Mouse (Mus musculus) hindbrain, embryonic 14.5 days (tissue): ENCODE measurements around the gene Nipsnap2. TPM values are rescaled to one million over a fixed set of nuclear protein-coding genes. Genes with fewer than 3 reads are reported as not detected.
A peak's percentile ranks its signal among the peaks of the same experiment; 100 is the strongest.
"Not testable (repeated sequence)": the region's sequence is repeated elsewhere in the genome, so short reads cannot be mapped to it uniquely, and the experiment has no call there.

Experiments used
- ATAC-seq: fragments of 200-750 bp; cut with Nextera tagmentation; 2 replicates; pipeline ENCODE4 v1.8.0; 2017; ENCODE audit warnings: moderate number of reproducible peaks, mild to moderate bottlenecking, moderate TSS enrichment, moderate library complexity; ENCODE audit not compliant: low FRiP score
- DNase-seq: peaks from one replicate; pipeline ENCODE4 v3.0.0-alpha.2; 2015; ENCODE audit warnings: low spot score
- H3K27ac ChIP-seq: fragments of 300-500 bp; sonication (generic); 2 replicates; pipeline ENCODE4 v1.5.1; 2014; ENCODE audit warnings: mild to moderate bottlenecking, moderate library complexity
- H3K27me3 ChIP-seq: fragments of 300-500 bp; sonication (generic); 2 replicates; pipeline ENCODE4 v1.6.1; 2014; ENCODE audit warnings: mild to moderate bottlenecking, low read length, mixed read lengths; ENCODE audit not compliant: control insufficient read depth, insufficient read depth
- H3K36me3 ChIP-seq: fragments of 300-500 bp; sonication (generic); replicated peaks from 2 replicates; pipeline ENCODE4 v1.6.1; 2014; ENCODE audit not compliant: control insufficient read depth, insufficient read depth
- H3K4me1 ChIP-seq: fragments of 300-500 bp; sonication (generic); replicated peaks from 2 replicates; pipeline ENCODE4 v1.6.1; 2014; ENCODE audit warnings: antibody characterized with exemption, low read length, mixed read lengths; ENCODE audit not compliant: control insufficient read depth, insufficient read depth
- H3K4me2 ChIP-seq: fragments of 300-500 bp; sonication (generic); replicated peaks from 2 replicates; pipeline ENCODE4 v1.6.1; 2014; ENCODE audit warnings: mild to moderate bottlenecking, moderate library complexity
- H3K4me3 ChIP-seq: fragments of 300-500 bp; sonication (generic); replicated peaks from 2 replicates; pipeline ENCODE4 v1.5.1; 2014; ENCODE audit warnings: mild to moderate bottlenecking, low read length
- H3K9ac ChIP-seq: fragments of 300-500 bp; sonication (generic); 2 replicates; pipeline ENCODE4 v1.6.1; 2014
- H3K9me3 ChIP-seq: fragments of 300-500 bp; sonication (generic); 2 replicates; pipeline ENCODE4 v1.6.1; 2016; ENCODE audit warnings: low read length; ENCODE audit not compliant: control insufficient read depth
- WGBS: fragments of 180-500 bp; shearing (Covaris S2); extraction: QIAGEN DNeasy Blood & Tissue Kit; methylation state at CpG from one replicate; pipeline ENCODE4 v1.1.7; 2014; 5-methylcytosine and 5-hydroxymethylcytosine counted together
- polyA plus RNA-seq: library from polyadenylated mRNA; unstranded; fragments of >200 nt; fragmentation: Nextera tagmentation; extraction: Ambion mirVana; gene quantifications from 2 replicates; pipeline ENCODE4 v1.2.1, GENCODE M21; 2014

Nipsnap2 gene
- polyA plus RNA-seq, 1 experiment from 2014 or later: 89.1 TPM

DNA sequence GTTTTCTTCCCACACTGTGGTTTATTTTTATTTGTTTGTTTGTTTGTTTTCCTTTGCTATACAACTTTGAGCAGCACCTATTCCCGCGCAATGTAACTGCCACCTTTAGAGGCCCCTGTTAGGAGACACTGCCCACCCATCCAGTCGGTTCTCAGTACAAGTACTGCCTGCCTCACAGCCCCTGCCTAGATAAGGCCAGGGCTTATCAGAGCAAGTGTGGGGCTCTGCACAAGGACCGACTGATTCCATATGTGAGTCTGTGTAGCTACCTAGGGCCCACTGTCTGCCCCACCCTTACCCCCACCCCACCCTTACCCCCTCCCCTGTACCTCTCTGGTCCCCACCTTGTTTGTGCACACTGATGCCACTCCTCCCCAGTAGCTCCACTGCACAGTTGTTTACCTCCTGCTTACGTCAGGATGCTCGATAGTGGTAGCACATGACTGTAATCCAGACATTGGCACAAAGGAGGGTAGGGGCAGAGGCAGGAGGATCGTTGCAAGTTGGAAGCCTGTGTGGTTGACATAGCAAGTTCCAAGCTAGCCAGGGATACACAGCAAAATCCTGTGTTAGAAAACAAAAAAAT lies 18.1 kb downstream of the Nipsnap2 start:
- DNase-seq: no peak
- Histone ChIP-seq H3K4me3 (no peak overlapping the region), H3K27ac (no peak overlapping the region), H3K4me1 (no peaks in the 10 kb centered on the region), H3K4me2 (no peak overlapping the region), H3K9me3 (no peaks in the 10 kb centered on the region), H3K27me3 (no peaks in the 10 kb centered on the region), H3K36me3 (peaks cover 48% of the 10 kb centered on the region), H3K9ac (no peak overlapping the region)
- ATAC-seq: no peak
- WGBS: 93% methylated on average over 7 of the region's 7 CpGs

GRCm38 (mm10) chr5:129744050-129744449 lies 19.2 kb downstream of the Nipsnap2 start:
- peaks cover 56% of the 10 kb centered on the region for H3K36me3 ChIP-seq

DNA sequence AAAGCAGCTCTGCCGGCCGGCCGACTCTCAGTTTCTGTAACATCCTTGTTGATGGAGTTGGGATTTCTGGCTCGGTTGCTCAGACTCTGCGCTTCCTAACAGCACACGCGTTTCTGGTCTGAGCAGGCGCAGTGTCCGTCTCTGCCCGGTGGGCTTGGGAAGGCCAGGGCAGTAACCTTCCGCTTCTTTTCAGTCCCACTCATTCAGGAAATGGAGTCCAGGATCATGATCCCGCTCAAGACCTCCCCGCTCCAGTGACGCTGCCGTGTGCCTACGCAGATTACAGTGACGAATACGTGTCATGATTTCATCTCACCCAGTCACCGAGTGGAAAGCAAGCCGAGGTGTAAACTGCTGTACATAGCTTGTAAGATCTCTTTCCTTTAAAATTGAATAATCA lies 32.0 kb downstream of the Nipsnap2 start:
- no peaks in the 10 kb centered on the region for H3K9me3 ChIP-seq
- ATAC-seq: no peak
- no peaks in the 10 kb centered on the region for H3K27me3 ChIP-seq
- no peak overlapping the region for H3K4me3 ChIP-seq
- no peak overlapping the region for H3K27ac ChIP-seq
- H3K9ac ChIP-seq: no peak overlapping the region
- no peak overlapping the region for H3K4me2 ChIP-seq
- no peak for DNase-seq
- H3K36me3 ChIP-seq: peaks cover 61% of the 10 kb centered on the region
- H3K4me1 ChIP-seq: 0 out of 2 replicates have a peak, but pooled peaks cover 5% of the 10 kb centered on the region
- 96% methylated on average over 20 of the region's 20 CpGs for WGBS

More at GRCm38 (mm10) chr5:129744050-129744449, 19.2 kb downstream of the Nipsnap2 start:
- 89% methylated on average over 6 of the region's 6 CpGs for WGBS
- Histone ChIP-seq H3K27ac (no peak overlapping the region), H3K27me3 (no peaks in the 10 kb centered on the region), H3K9me3 (no peaks in the 10 kb centered on the region), H3K4me2 (no peak overlapping the region), H3K9ac (no peak overlapping the region), H3K4me1 (no peaks in the 10 kb centered on the region), H3K4me3 (no peak overlapping the region)
- DNase-seq (no peak), ATAC-seq (no peak)

DNA sequence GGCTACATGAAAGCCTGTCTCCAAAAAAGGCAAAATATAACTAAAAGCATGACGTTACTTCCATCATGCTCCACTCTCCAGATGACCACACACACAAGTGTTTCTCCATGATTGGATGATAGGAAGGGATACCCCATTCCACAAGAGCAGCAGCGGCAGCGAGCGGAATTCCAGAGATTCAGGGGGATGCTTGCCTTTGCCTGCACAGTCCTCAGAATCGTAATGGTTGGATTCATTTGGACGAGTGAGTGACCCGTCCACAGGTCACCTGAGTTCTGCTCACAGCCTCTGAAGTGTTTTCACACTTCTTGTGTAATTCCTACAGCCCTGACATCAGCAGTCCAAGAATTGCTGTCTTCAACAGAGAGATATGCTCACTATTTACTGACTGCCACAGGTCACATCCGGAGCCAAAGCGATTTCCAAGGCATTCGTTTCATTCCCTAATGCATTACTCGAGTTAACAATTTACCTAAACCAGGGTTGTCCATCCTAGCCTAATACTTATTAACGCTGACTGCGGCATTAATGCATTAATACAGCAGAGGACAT lies 35.1 kb downstream of the Nipsnap2 start:
- no peak overlapping the region for H3K27ac ChIP-seq
- H3K4me2 ChIP-seq: no peak overlapping the region
- DNase-seq (no peak), ATAC-seq (no peak)
- H3K36me3 ChIP-seq: peaks cover 44% of the 10 kb centered on the region
- 92% methylated on average over 13 of the region's 13 CpGs for WGBS
- no peak overlapping the region for H3K9ac ChIP-seq
- H3K9me3 ChIP-seq: no peaks in the 10 kb centered on the region
- H3K27me3 ChIP-seq: no peaks in the 10 kb centered on the region
- H3K4me1 ChIP-seq: 0 out of 2 replicates have a peak, but pooled peaks cover 7% of the 10 kb centered on the region
- H3K4me3 ChIP-seq: no peak overlapping the region

DNA sequence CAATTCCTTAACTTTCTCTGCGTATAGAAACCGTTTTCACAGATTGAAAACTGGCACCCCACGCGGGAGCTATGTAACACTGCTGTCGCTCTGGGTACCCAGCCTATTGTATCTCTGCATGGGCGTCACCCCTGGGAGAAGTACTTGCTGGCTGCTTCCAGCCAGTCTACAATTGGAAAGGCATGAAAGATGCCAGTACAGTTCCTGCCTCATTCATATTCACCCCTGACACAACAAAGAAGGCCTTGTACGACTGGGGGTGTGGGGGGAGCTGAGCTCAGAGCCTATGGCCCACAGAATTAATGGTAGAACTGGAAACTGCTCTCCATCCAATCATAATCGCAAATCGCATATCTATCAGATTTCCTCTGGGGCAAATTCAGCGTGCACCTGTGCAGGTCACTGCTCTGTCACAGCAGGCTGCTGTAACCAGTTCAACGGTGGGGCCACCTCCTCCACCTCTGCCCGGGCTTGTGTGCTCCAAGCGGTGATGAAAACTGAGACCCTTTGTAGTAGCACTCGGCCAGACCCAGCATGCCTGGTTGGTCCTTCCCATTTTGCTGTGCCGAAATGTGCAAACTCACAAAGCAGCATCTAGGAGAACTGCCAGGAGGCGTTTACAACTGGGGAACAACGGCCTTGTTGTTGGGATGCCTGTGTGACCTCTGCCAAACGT lies 37.1 kb downstream of the Nipsnap2 start:
- Histone ChIP-seq H3K4me2 (no peak overlapping the region; the same call in 1 of the 2 replicates), H3K4me1 (0 out of 2 replicates have a peak, but pooled peaks cover 7% of the 10 kb centered on the region), H3K9ac (0 out of 2 replicates have a peak overlapping the region, but pooled peaks have one; percentile 24), H3K36me3 (peaks cover 31% of the 10 kb centered on the region), H3K27ac (peak overlapping the region; percentile 84), H3K27me3 (no peaks in the 10 kb centered on the region), H3K9me3 (no peaks in the 10 kb centered on the region), H3K4me3 (no peak overlapping the region)
- WGBS: 45% methylated on average over 18 of the region's 18 CpGs
- DNase-seq: peak; percentile 49
- ATAC-seq: peak; percentile 89

GRCm38 (mm10) chr5:129770443-129771355 lies 45.8 kb downstream of the Nipsnap2 start:
- H3K9me3 ChIP-seq: no peaks in the 10 kb centered on the region
- no peak overlapping the region for H3K9ac ChIP-seq
- H3K27me3 ChIP-seq: no peaks in the 10 kb centered on the region
- H3K4me2 ChIP-seq: no peak overlapping the region
- no peaks in the 10 kb centered on the region for H3K4me1 ChIP-seq
- no peak overlapping the region for H3K4me3 ChIP-seq
- no peak overlapping the region for H3K27ac ChIP-seq
- 92% methylated on average over 23 of the region's 23 CpGs for WGBS
- DNase-seq (no peak), ATAC-seq (no peak)
- H3K36me3 ChIP-seq: peaks cover 23% of the 10 kb centered on the region

DNA sequence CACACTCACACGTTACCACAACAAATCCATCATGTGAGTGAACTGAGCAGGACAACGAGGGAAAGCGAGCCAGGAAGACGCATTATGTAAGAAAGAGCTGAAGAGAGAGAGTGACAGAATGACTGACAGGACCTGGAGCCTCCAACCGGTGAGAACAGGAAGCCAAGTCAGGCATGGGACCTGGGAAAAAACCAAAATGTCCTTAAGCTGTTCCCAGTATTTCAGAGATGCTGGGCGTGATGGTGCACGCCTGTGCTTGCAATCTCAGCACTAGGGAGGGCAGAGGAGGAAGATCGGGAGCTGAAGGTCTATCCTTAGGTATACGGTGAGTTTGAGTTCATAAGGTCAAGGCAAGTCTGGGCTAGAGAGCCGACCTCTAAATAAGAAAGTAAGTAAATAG lies 47.6 kb downstream of the Nipsnap2 start:
- no peak overlapping the region for H3K4me3 ChIP-seq
- WGBS: 89% methylated on average over 10 of the region's 10 CpGs
- no peak overlapping the region for H3K27ac ChIP-seq
- peaks cover 20% of the 10 kb centered on the region for H3K36me3 ChIP-seq
- H3K9ac ChIP-seq: no peak overlapping the region
- no peaks in the 10 kb centered on the region for H3K4me1 ChIP-seq
- no peaks in the 10 kb centered on the region for H3K27me3 ChIP-seq
- ATAC-seq (no peak), DNase-seq (no peak)
- H3K9me3 ChIP-seq: no peaks in the 10 kb centered on the region
- H3K4me2 ChIP-seq: no peak overlapping the region

GRCm38 (mm10) chr5:129773330-129773729 lies 48.5 kb downstream of the Nipsnap2 start:
- H3K27me3 ChIP-seq, H3K4me1 ChIP-seq, H3K9me3 ChIP-seq, H3K4me2 ChIP-seq, H3K9ac ChIP-seq, H3K4me3 ChIP-seq, ATAC-seq, DNase-seq, H3K27ac ChIP-seq: not testable (repeated sequence)
- WGBS: 89% methylated on average over 4 of the region's 4 CpGs
- peaks cover 12% of the 10 kb centered on the region for H3K36me3 ChIP-seq

DNA sequence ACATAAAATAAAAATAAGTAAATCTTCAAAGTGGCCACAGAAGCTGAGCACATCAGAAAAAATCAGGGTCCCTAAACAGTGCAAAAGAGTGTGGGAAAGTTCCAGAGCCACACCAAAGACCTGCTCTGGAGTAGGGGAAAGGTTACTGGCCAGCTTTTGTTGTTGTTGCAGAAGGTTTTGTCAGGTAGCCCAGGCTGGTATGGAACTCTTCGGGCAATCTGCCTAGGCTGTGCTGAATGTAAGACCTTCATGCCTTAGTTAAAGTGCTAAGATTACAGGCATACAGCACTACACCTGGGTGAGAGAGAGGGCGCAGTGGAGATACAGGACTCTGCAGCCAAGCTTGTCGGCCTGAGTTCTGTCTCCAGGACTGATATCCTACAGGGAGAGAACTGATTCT lies 49.8 kb downstream of the Nipsnap2 start:
- DNase-seq (no peak), ATAC-seq (no peak)
- Histone ChIP-seq H3K4me2 (no peak overlapping the region), H3K36me3 (peaks cover 8% of the 10 kb centered on the region), H3K27me3 (no peaks in the 10 kb centered on the region), H3K27ac (no peak overlapping the region), H3K4me1 (peaks cover 5% of the 10 kb centered on the region), H3K4me3 (no peak overlapping the region), H3K9ac (no peak overlapping the region), H3K9me3 (no peaks in the 10 kb centered on the region)
- WGBS: 88% methylated on average over 3 of the region's 3 CpGs
